Comparison of ENCODE assay signal across 15 mouse cellular contexts in the genomic region with DNA sequence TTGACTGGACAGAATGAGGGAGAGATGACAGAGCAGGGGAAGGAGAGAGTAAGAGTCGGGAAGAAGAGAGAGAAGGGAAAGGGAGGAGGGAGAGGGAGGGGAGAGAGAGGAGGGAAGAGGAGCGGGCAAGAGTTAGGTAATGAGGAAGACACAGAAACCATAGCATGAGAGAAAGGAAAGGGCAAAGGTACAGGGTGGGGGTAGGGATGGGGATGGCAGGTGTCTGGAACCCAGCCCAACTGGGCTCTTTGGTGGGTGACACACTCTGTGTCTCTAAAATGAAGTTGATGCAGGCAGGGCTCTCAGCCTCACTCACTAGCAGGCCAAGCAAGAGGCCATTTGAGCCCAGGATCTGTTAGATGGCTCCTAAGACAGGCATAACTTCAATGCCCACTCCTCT.
DNase-seq lines count a peak whose midpoint lies in the region; ATAC-seq and TF ChIP-seq lines count a peak whose summit lies in the region.
"Had no signal": no experiment of that assay in that cellular context is flagged by ENCODE, and none has a peak within 500 bp of the region (broad histone marks: within the 10 kb centered on the region; RNA-seq: fewer than 3 reads in every experiment).

No protein-coding gene starts in this region.

- H3K9me3 ChIP-seq in midbrain, embryonic 14.5 days (ENCODE audit: control insufficient read depth, low read length): peaks cover 6% of the 10 kb centered on the region; the same call in 1 of the 2 replicates
- no peaks in the 10 kb centered on the region; the same call in 1 of the 2 replicates for H3K9me3 ChIP-seq in midbrain, embryonic 16.5 days (replicated peaks; ENCODE audit: control insufficient read depth, low read length, poor library complexity, severe bottlenecking)

- H3K27ac ChIP-seq in cerebellum, adult 2 months (ENCODE audit: insufficient read depth, low read length): peak overlapping the region; percentile 91
- no peak overlapping the region for H3K27ac ChIP-seq in midbrain, embryonic 14.5 days (replicated peaks; ENCODE audit: low read depth, low read length)
- H3K27ac ChIP-seq in midbrain, embryonic 16.5 days (ENCODE audit: low read length): no peak overlapping the region
- H3K27ac ChIP-seq: embryonic facial prominence, embryonic 10.5 days had no signal

- peaks cover 45% of the 10 kb centered on the region for H3K4me1 ChIP-seq in cerebellum, adult 2 months (ENCODE audit: control insufficient read depth, insufficient read depth, low read length)
- no peaks in the 10 kb centered on the region for H3K4me1 ChIP-seq in midbrain, embryonic 14.5 days (ENCODE audit: control insufficient read depth, insufficient read depth, low read length)
- 0 out of 2 replicates have a peak, but pooled peaks cover 4% of the 10 kb centered on the region for H3K4me1 ChIP-seq in midbrain, embryonic 16.5 days (ENCODE audit: control insufficient read depth, insufficient read depth, low read length)
- H3K4me1 ChIP-seq: heart, embryonic 12.5 days had no signal

- intact Hi-C loops in heart, postnatal 10 days (cut with DNase I): no loop called here
- intact Hi-C loops in left cerebral cortex, postnatal 4 days (cut with DNase I): no loop called here

- no peak for TF ChIP-seq POLR2A in cerebellum, adult 2 months (IDR thresholded peaks at IDR 0.05; ENCODE audit: borderline replicate concordance, insufficient read depth, low read length)

- no peak overlapping the region for H3K4me3 ChIP-seq in cerebellum, adult 2 months (replicated peaks; ENCODE audit: insufficient read depth, low read depth, low read length)
- H3K4me3 ChIP-seq in midbrain, embryonic 14.5 days (replicated peaks; ENCODE audit: low read depth, low read length): no peak overlapping the region
- H3K4me3 ChIP-seq in midbrain, embryonic 16.5 days (ENCODE audit: low read depth, low read length): no peak overlapping the region
- H3K4me3 ChIP-seq: embryonic facial prominence, embryonic 10.5 days; heart, embryonic 12.5 days had no signal

- H3K36me3 ChIP-seq in midbrain, embryonic 14.5 days (ENCODE audit: control insufficient read depth, insufficient read depth, low read length): no peaks in the 10 kb centered on the region
- H3K36me3 ChIP-seq in midbrain, embryonic 16.5 days (ENCODE audit: control insufficient read depth, insufficient read depth, low read length): no peaks in the 10 kb centered on the region
- H3K36me3 ChIP-seq: embryonic facial prominence, embryonic 10.5 days; heart, embryonic 12.5 days had no signal

- TF ChIP-seq CTCF in cerebellum, adult 2 months (IDR thresholded peaks at IDR 0.05; ENCODE audit: borderline replicate concordance, insufficient read depth, low read depth, low read length): no peak

- 68% methylated on average over 2 of the region's 2 CpGs for WGBS in cerebellum, adult 2 months
- 68% methylated on average over 2 of the region's 2 CpGs for WGBS in midbrain, embryonic 14.5 days
- 68% methylated on average over 2 of the region's 2 CpGs for WGBS in midbrain, embryonic 16.5 days

- no peak overlapping the region for H3K4me2 ChIP-seq in midbrain, embryonic 14.5 days (ENCODE audit: low read length)
- H3K4me2 ChIP-seq in midbrain, embryonic 16.5 days (ENCODE audit: low read length): no peak overlapping the region
- H3K4me2 ChIP-seq: heart, embryonic 12.5 days had no signal

- no peak overlapping the region for H3K9ac ChIP-seq in midbrain, embryonic 14.5 days (replicated peaks; ENCODE audit: low read length)
- H3K9ac ChIP-seq in midbrain, embryonic 16.5 days (ENCODE audit: low read depth, low read length): no peak overlapping the region
- H3K9ac ChIP-seq: heart, embryonic 12.5 days had no signal

- no peaks in the 10 kb centered on the region for H3K27me3 ChIP-seq in cerebellum, adult 2 months (ENCODE audit: control insufficient read depth, insufficient read depth, low read length)
- no peaks in the 10 kb centered on the region for H3K27me3 ChIP-seq in midbrain, embryonic 14.5 days (ENCODE audit: control insufficient read depth, insufficient read depth, low read length)
- no peaks in the 10 kb centered on the region for H3K27me3 ChIP-seq in midbrain, embryonic 16.5 days (ENCODE audit: control insufficient read depth, insufficient read depth, low read depth, low read length)

- no peak for ATAC-seq in midbrain, embryonic 14.5 days (ENCODE audit: low FRiP score, low TSS enrichment)
- ATAC-seq in midbrain, embryonic 16.5 days: no peak

- no peak for DNase-seq in cerebellum, adult 2 months
- DNase-seq in cerebellum, postnatal 10 days: no peak
- DNase-seq in heart, adult 11 months: peak; percentile 55
- no peak for DNase-seq in heart, postnatal 10 days
- DNase-seq in midbrain, embryonic 14.5 days: peak; percentile 5
- DNase-seq in left cerebral cortex, postnatal 4 days: no peak
- DNase-seq in spleen, adult 12 weeks (ENCODE audit: low spot score): no peak
- DNase-seq: adrenal gland, postnatal 10 days; gastrocnemius, postnatal 14 days; heart, postnatal 36 days; kidney, adult 11 months; kidney, adult 9 months had no signal

Comparison
In these comparisons a context has a peak if more than half of its experiments do, and no peak if none do; other contexts are left out.
1. DNase-seq: peak in heart, adult 11 months (single experiment) and midbrain, embryonic 14.5 days (single experiment); none in cerebellum, adult 2 months (0 of 2), cerebellum, postnatal 10 days (0 of 2), heart, postnatal 10 days (0 of 2), left cerebral cortex, postnatal 4 days (single experiment) and spleen, adult 12 weeks (single experiment).